Mouse (Mus musculus) E14TG2a.4 (cell line): ENCODE data around the gene Cpa4.

ENCODE experiments used
- H3K27me3 ChIP-seq: 2 replicates; pipeline ENCODE4 v1.6.1; 2014; ENCODE audit warnings: low read length, control low read depth; ENCODE audit not compliant: insufficient read depth
- H3K36me3 ChIP-seq: 2 replicates; pipeline ENCODE4 v1.6.1; 2014; ENCODE audit warnings: low read length, control low read depth; ENCODE audit not compliant: insufficient read depth
- H3K4me1 ChIP-seq: replicated peaks from 2 replicates; pipeline ENCODE4 v1.6.1; 2014; ENCODE audit warnings: low read depth, low read length, control low read depth
- H3K4me3 ChIP-seq: replicated peaks from 2 replicates; pipeline ENCODE4 v1.5.1; 2014; ENCODE audit warnings: mild to moderate bottlenecking, low read length
- H3K9me3 ChIP-seq: 2 replicates; pipeline ENCODE4 v1.6.1; 2014; ENCODE audit warnings: low read length, control low read depth
- CTCF ChIP-seq: conservative IDR thresholded peaks from 2 replicates; pipeline ENCODE4 v1.5.1; 2014; ENCODE audit warnings: low read length
- NANOG ChIP-seq: IDR thresholded peaks from 2 replicates; pipeline ENCODE4 v1.6.1; 2014; ENCODE audit warnings: borderline replicate concordance, low read length, mixed read lengths
- POU5F1 ChIP-seq: IDR thresholded peaks from 2 replicates; pipeline ENCODE4 v1.6.1; 2014; ENCODE audit warnings: low read length, borderline replicate concordance

The Cpa4 gene

GRCm38 (mm10) chr6:30620994-30621393, 52.8 kb downstream of the Cpa4 start:
- H3K4me3 ChIP-seq, result no peak overlapping the region
- H3K36me3 ChIP-seq, result no peaks in the 10 kb centered on the region
- no peak for TF ChIP-seq NANOG
- TF ChIP-seq POU5F1, result no peak
- TF ChIP-seq CTCF, result no peak
- H3K27me3 ChIP-seq, result peaks cover 27% of the 10 kb centered on the region
- no peaks in the 10 kb centered on the region for H3K9me3 ChIP-seq
- peaks cover 35% of the 10 kb centered on the region for H3K4me1 ChIP-seq

- H3K9me3 ChIP-seq, result no peaks in the 10 kb centered on the region
- peaks cover 27% of the 10 kb centered on the region for H3K27me3 ChIP-seq
- H3K4me3 ChIP-seq, result no peak overlapping the region
- H3K4me1 ChIP-seq, result peaks cover 28% of the 10 kb centered on the region
- H3K36me3 ChIP-seq, result no peaks in the 10 kb centered on the region
- TF ChIP-seq CTCF (no peak), NANOG (no peak), POU5F1 (no peak)
Observed at GRCm38 (mm10) chr6:30621986-30622389, 53.8 kb downstream of the Cpa4 start.

GRCm38 (mm10) chr6:30624763-30625162, 56.6 kb downstream of the Cpa4 start:
- H3K36me3 ChIP-seq, result no peaks in the 10 kb centered on the region
- no peak for TF ChIP-seq NANOG
- TF ChIP-seq CTCF, result no peak
- TF ChIP-seq POU5F1, result no peak
- no peaks in the 10 kb centered on the region for H3K9me3 ChIP-seq
- H3K4me1 ChIP-seq, result 0 out of 2 replicates have a peak, but pooled peaks cover 1% of the 10 kb centered on the region
- no peak overlapping the region for H3K4me3 ChIP-seq
- peaks cover 17% of the 10 kb centered on the region for H3K27me3 ChIP-seq

- TF ChIP-seq NANOG (no peak), CTCF (no peak), POU5F1 (no peak)
- Histone ChIP-seq H3K4me3 (no peak overlapping the region), H3K9me3 (no peaks in the 10 kb centered on the region), H3K4me1 (no peaks in the 10 kb centered on the region), H3K36me3 (no peaks in the 10 kb centered on the region), H3K27me3 (peaks cover 9% of the 10 kb centered on the region; the same call in 1 of the 2 replicates)
Observed at GRCm38 (mm10) chr6:30628152-30628551, 60.0 kb downstream of the Cpa4 start.

GRCm38 (mm10) chr6:30629989-30630388, 61.8 kb downstream of the Cpa4 start:
- Histone ChIP-seq H3K27me3 (peaks cover 3% of the 10 kb centered on the region; the same call in 1 of the 2 replicates), H3K4me3 (no peak overlapping the region), H3K4me1 (no peaks in the 10 kb centered on the region), H3K36me3 (no peaks in the 10 kb centered on the region), H3K9me3 (no peaks in the 10 kb centered on the region)
- no peak for TF ChIP-seq NANOG
- no peak for TF ChIP-seq CTCF
- TF ChIP-seq POU5F1, result no peak

- Histone ChIP-seq H3K36me3 (no peaks in the 10 kb centered on the region), H3K4me3 (no peak overlapping the region), H3K27me3 (peaks cover 7% of the 10 kb centered on the region), H3K9me3 (no peaks in the 10 kb centered on the region), H3K4me1 (no peaks in the 10 kb centered on the region)
- TF ChIP-seq POU5F1, result no peak
- no peak for TF ChIP-seq NANOG
- TF ChIP-seq CTCF, result no peak
Observed at GRCm38 (mm10) chr6:30635361-30635862, 67.2 kb downstream of the Cpa4 start.

GRCm38 (mm10) chr6:30636186-30636842, 68.1 kb downstream of the Cpa4 start:
- H3K36me3 ChIP-seq, result no peaks in the 10 kb centered on the region
- peaks cover 10% of the 10 kb centered on the region for H3K27me3 ChIP-seq
- H3K4me1 ChIP-seq, result no peaks in the 10 kb centered on the region
- no peak for TF ChIP-seq POU5F1
- TF ChIP-seq NANOG, result no peak
- TF ChIP-seq CTCF, result no peak
- H3K4me3 ChIP-seq, result no peak overlapping the region
- H3K9me3 ChIP-seq, result no peaks in the 10 kb centered on the region

GRCm38 (mm10) chr6:30638674-30639268, 70.6 kb downstream of the Cpa4 start, which contains the start of gene Cpa1:
Gene Cpa1 (plus strand): TSS chr6:30639218.
- Histone ChIP-seq H3K4me3 (no peak within 1 kb of the TSS), H3K27me3 (peaks cover 10% of the 10 kb centered on the region), H3K36me3 (no peaks in the 10 kb centered on the region), H3K4me1 (no peaks in the 10 kb centered on the region), H3K9me3 (no peaks in the 10 kb centered on the region)
- TF ChIP-seq NANOG (no peak), CTCF (no peak), POU5F1 (no peak)
